Mouse (Mus musculus) v-Abl transformed pro-B cells (cell line): ENCODE data around the gene Fli1.

Experiments
- in situ Hi-C, 2 experiments: fragments of 400-800 bp; cut with MboI; formaldehyde crosslinking; loops; one replicate each; pipeline ENCODE4 v1.15.1; 2025; ENCODE audit not compliant: unreplicated experiment in 2 of 2

The Fli1 gene

DNA sequence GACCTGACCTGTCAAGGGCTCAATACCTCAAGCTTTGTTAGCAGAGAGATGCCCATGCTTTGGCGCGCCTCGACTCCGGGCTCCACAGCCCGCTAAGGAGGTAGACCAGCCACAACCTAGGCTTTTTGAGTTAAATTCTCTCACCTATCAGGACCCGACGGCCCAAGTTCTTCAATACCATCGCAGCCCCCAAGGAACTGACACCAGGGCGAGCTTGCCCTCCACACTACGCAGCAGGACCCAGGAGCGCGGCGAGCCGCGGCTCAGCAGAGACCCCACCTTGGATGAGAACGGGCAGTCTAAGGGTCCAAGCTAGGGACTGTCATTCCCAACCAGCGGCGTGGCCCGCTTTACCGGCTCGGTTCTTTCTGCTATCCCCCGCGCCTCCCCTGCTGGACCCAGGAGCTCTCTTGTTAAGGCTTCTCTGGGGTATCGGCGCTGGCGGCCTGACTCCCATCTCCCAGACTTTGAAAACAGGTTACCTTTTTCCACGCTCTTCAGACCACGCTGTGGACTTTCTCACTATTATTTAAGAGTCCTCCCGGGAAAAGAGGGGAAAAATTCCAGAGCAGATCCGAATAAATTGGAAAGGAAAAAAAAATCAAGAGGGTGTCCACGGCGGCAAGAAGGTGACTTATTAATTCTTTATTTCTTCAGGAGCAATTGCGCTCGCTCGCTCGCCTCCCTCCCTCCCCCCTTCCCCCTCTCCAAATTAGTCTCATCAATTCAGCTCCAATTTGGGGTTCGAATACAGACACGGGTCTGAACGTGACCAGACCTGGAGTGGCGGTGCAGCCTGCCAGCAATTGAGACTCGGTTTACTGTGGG lies at the start of gene Fli1:
TSS of gene Fli1 (minus strand) at position 650 of the 828 bp plus-strand sequence.
- in situ Hi-C loops, result loop anchor here (5.0 to 25.0 kb wide), 2 partner anchors 40 to 1255 kb away; partner anchors contain the start of gene Prdm10 (in 1 of the 2)

- in situ Hi-C loops, result loop anchor here in 1 of 2 experiments (10.0 kb wide), 1 partner anchor 243 kb away; no protein-coding TSS in a partner anchor
Measured at GRCm38 (mm10) chr9:32591732-32592582, 49.3 kb upstream of the Fli1 start.

DNA sequence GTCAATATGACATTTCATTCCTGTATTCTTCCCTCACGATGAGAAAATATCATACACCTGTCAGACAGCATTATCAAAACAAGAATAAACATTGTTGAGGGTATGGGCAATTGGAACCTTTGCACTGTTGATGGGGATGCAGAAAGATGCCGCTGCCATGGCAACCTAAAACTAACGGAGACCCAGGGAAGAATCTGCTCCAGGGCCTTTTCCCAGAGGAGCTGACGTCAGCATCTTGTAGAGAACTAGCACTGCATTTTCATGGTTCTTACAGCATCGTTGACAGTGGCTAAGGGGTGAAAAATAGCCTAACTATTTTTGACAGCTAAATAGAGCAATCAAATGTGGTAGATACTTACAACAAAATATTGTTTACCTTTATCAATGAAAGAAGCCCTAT lies 47.9 kb upstream of the Fli1 start:
- in situ Hi-C loops, result loop anchor here in 1 of 2 experiments (10.0 kb wide), 1 partner anchor 244 kb away; no protein-coding TSS in a partner anchor

- in situ Hi-C loops, result loop anchor here (5.0 to 10.0 kb wide), 8 partner anchors 183 to 657 kb away; no protein-coding TSS in a partner anchor
Measured at GRCm38 (mm10) chr9:32589900-32590299, 47.2 kb upstream of the Fli1 start.

DNA sequence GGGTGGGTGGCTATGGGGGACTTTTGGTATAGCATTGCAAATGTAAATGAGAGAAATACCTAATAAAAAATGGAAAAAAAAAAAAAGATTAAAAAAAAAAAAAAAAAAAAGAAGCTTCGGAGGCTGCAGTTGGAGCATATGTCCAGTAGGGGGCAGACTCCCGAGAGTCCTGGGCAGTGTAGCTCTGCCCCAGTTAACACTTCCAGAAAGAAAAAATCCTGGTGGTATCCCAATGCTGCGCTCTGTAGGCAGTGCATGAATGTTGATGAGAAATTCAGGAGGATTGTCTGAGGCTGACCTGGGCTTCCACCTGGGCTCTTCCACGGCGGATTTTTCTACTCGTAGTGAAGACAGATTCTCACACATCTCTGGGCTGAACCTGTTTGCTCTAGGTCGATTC lies 42.7 kb upstream of the Fli1 start:
- in situ Hi-C loops, result loop anchor here (5.0 to 10.0 kb wide), 7 partner anchors 178 to 662 kb away; no protein-coding TSS in a partner anchor

DNA sequence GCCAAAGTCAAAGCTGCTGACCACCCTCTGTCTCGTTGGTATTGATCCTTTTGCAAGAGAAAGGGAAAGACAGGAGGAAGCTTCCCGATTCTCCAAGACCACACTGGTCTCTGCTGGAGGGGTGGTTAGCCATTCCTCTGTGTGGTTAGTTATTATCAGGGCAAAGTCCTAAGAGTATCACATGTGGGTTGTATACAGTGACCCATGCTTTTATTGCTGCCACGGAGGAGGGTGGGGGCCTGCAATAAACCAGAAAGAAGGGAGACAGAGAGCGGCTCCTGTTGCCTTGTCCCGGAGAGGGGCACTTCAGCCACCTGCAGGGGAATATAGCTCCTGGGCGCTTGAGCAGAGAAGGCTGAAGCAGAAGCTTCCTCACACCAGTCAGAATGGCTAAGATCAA lies 41.2 kb upstream of the Fli1 start:
- in situ Hi-C loops, result loop anchor here (5.0 to 10.0 kb wide), 2 partner anchors 177 to 309 kb away; no protein-coding TSS in a partner anchor

GRCm38 (mm10) chr9:32581851-32582573 lies 39.4 kb upstream of the Fli1 start:
- in situ Hi-C loops, result loop anchor here (5.0 to 10.0 kb wide), 2 partner anchors 175 to 307 kb away; no protein-coding TSS in a partner anchor

DNA sequence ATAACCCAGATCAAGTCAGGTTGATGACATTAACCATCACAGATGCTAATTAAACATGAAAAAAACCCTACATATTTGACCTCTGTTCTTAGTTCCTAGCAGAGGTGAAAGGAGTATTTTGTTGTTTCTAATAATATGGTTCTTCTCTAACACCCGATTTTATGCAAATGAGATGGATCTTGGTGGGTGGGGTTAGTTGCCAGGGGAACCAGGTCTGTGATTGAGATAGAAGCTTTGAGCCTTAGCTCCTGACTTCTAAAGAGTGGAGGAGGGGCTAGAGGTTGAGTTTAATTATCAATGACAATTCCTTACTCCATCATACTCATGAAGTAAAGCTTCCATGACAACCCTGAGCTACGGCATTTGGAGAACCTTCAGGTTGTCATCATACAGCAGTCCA lies 35.8 kb upstream of the Fli1 start:
- in situ Hi-C loops, result loop anchor here in 1 of 2 experiments (5.0 kb wide), 1 partner anchor 121 kb away; no protein-coding TSS in a partner anchor

GRCm38 (mm10) chr9:32573638-32574037 lies 31.0 kb upstream of the Fli1 start:
- in situ Hi-C loops, result no loop called here

GRCm38 (mm10) chr9:32571676-32572075 lies 29.0 kb upstream of the Fli1 start:
- in situ Hi-C loops, result no loop called here

DNA sequence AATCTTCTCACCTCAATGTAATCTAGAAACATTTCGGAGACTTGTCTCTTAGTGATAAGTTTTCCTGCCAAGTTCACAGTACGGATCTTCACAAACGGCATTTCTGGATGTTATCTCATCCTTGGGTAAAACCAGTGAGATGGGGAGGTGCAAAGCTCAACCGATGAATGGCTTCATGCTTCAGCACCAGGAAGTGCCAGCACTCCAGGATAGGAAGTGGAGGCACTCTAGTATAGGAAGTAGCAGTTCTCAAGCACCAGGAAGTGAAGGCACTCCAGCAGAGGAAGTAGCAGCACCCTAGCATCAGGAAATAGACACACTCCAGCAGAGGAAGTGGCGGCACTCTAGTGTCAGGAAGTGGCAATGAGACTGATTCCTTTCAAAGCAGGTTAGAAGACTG lies 27.9 kb upstream of the Fli1 start:
- in situ Hi-C loops, result no loop called here

DNA sequence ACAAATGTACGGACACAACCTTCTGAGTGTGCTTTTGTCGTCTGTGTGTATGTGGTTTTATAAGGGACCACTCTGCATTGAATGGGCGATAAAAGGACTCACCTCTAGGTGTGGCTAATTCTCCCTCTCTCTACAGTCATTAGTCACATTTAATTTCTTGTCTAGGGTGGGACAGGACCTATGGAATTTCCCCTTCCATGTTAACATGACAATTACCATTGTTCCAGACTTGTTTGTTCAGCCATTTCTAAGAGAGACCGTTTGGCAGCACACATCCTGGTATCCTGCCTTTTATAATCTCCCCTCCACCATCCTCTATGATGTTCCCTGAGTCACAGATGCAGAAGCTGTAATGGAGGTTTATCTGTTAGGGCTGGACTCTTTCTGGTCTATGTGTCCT lies 26.6 kb upstream of the Fli1 start:
- in situ Hi-C loops, result no loop called here

GRCm38 (mm10) chr9:32567603-32568002 lies 24.9 kb upstream of the Fli1 start:
- in situ Hi-C loops, result no loop called here

DNA sequence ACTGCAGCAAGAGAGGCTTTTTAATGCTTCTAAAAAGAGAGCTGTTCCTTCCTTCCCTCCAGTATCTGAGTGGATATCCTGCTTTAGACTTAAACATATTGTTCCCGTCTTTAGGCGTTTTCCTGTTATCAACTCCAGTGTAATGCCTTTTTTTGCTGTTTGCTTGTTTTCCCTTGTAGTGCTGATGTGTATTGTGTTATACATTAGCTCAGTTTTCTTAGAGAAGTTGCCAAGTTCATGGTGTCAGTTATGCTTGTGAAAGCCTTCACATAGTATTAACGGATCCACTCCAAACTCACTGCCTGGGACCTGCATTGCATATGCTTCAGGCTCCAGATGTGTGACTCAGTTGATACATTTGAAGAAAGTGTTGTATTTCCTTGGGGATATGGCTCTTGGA lies 22.6 kb upstream of the Fli1 start:
- in situ Hi-C loops, result no loop called here

- in situ Hi-C loops, result loop anchor here in 1 of 2 experiments (5.0 kb wide), 1 partner anchor 106 kb away; no protein-coding TSS in a partner anchor
Measured at GRCm38 (mm10) chr9:32562837-32563236, 20.2 kb upstream of the Fli1 start.

- in situ Hi-C loops, result loop anchor here in 1 of 2 experiments (5.0 kb wide), 1 partner anchor 105 kb away; no protein-coding TSS in a partner anchor
Measured at GRCm38 (mm10) chr9:32562409-32562808, 19.7 kb upstream of the Fli1 start.

DNA sequence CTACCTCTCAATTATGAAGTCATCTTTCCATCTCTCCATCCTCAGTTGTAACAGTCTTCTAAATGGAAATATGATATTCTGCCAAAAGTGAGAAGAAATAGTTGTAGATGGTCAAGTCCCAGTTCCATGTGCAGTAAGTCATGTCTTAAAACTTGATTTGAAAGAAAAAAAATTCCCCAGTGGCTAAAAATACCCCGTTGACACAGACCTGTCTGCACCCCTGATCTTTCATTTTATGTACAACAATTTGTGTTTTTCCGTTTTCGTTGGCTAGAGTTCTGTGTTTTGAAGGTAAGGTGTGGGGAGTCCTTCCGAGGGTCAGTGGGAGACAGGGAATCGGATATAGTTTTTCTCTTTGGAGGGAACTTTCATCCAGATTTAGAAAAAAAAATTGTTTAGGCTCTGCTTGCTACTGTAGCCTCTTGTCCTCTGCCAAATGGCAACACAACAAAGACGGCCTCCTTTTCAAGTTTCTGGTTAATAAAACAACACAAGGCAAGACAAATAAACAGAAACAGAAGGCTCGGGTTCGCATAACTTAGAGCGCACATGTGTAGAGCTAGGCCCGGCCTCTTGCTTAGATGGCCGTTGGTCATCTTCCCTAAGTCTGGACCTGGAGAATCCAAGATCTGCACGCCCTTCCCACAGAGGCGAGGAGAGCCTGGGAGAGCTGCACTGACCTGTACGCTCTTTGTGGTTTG lies 18.7 kb upstream of the Fli1 start:
- in situ Hi-C loops, result loop anchor here in 1 of 2 experiments (5.0 kb wide), 1 partner anchor 104 kb away; no protein-coding TSS in a partner anchor

GRCm38 (mm10) chr9:32559859-32560258 lies 17.2 kb upstream of the Fli1 start:
- in situ Hi-C loops, result loop anchor here in 1 of 2 experiments (5.0 kb wide), 1 partner anchor 103 kb away; no protein-coding TSS in a partner anchor

GRCm38 (mm10) chr9:32559454-32559853 lies 16.8 kb upstream of the Fli1 start:
- in situ Hi-C loops, result no loop called here
